Mouse (Mus musculus): ENCODE data around the gene Nup98. TPM values are rescaled to one million over a fixed set of nuclear protein-coding genes. Genes with fewer than 3 reads are reported as not detected.

The Nup98 gene
- polyA plus RNA-seq, 1 experiment from 2014 or later: 48.2 TPM

DNA sequence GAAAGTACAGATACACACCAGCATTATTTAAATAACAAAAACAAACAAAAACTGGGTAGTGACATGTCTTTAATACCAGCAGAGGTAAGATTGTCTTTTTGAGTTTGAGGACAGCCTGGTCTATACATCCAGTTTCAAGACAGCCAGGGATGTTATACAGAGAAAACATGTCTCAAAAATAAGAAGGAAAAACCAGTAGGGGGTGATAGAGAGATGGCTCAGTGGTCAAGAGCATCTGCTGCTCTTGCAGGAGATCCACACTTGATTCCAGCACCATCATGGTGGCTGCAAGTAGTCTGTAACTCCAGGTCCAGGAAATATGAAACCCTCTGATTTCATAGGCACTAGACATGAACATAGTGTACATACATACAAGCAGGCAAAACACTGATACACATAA lies 39.7 kb downstream of the Nup98 start:
- no peaks in the 10 kb centered on the region for H3K9me3 ChIP-seq
- no peaks in the 10 kb centered on the region for H3K4me1 ChIP-seq
- H3K36me3 ChIP-seq (replicated peaks): peaks cover 93% of the 10 kb centered on the region
- no peak overlapping the region for H3K4me3 ChIP-seq
- DNase-seq (ENCODE audit: low spot score): no peak
- no peaks in the 10 kb centered on the region for H3K27me3 ChIP-seq (replicated peaks; ENCODE audit: low read depth, poor library complexity, severe bottlenecking)
- no peak overlapping the region for H3K27ac ChIP-seq (replicated peaks)

DNA sequence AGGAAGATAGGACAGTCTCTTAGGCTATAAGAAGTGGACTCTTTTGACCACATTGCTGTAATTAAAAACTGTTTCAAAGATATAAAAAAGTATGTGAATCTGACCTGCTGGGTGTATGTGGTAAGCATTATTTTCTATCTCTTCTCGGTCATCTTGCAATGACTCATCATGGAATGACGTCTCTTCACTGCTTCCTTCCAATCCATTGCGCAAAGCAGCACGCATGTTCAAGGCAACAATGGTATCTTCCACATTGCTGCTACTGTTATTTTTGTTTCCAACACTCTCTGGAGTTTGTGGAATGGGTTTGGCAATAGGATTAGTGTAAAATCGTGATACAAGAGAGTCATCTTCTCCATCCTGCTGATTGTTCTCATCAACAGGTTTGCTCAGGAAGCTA lies 56.3 kb downstream of the Nup98 start:
- peaks cover 98% of the 10 kb centered on the region for H3K36me3 ChIP-seq (replicated peaks)
- no peak for DNase-seq (ENCODE audit: low spot score)
- no peaks in the 10 kb centered on the region for H3K4me1 ChIP-seq
- no peaks in the 10 kb centered on the region for H3K27me3 ChIP-seq (replicated peaks; ENCODE audit: low read depth, poor library complexity, severe bottlenecking)
- H3K4me3 ChIP-seq: no peak overlapping the region
- WGBS: 91% methylated on average over 5 of the region's 5 CpGs
- H3K9me3 ChIP-seq: no peaks in the 10 kb centered on the region
- no peak overlapping the region for H3K27ac ChIP-seq (replicated peaks)

DNA sequence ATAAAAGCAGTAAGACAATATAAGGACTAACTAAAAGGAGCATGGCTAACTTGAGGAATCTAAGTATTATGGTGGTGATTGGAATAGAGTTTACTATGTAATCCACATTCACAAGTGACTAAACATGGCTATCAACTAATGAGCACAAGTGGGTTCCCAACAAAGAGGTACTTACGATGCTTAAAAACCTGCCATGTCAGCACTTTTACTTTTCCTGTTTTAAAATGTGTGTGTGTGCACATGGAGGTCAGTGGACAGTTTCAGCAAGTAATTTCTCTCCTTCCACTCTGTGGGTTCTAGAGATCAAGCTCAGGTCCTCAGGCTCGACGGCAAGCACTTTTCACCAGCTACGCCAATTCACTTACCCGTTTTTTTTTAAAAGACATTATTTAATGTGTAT lies 72.1 kb downstream of the Nup98 start:
- no peaks in the 10 kb centered on the region for H3K9me3 ChIP-seq
- H3K36me3 ChIP-seq (replicated peaks): peaks cover 97% of the 10 kb centered on the region
- no peaks in the 10 kb centered on the region for H3K27me3 ChIP-seq (replicated peaks; ENCODE audit: low read depth, poor library complexity, severe bottlenecking)
- no peak for DNase-seq (ENCODE audit: low spot score)
- H3K27ac ChIP-seq (replicated peaks): no peak overlapping the region
- 96% methylated on average over 5 of the region's 5 CpGs for WGBS
- H3K4me1 ChIP-seq: no peaks in the 10 kb centered on the region
- no peak overlapping the region for H3K4me3 ChIP-seq

DNA sequence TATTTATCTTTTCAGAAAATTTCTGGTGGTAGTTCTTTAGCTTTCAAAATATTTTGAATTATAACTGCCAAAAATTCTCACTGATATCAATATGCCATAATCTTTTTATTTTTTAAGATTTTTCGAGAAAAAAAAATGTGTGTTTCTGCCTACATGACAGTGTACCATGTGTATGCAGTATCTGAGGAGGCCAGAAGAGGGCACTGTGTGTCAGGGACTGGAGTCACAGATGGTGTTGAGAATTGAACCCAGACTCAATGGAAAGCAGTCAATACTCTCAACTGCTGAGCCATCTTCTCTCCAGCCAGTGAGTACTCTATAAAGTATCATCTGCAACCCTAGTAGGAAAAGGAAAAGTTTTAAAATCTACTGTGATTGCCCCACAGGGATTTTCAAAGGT lies 72.5 kb downstream of the Nup98 start:
- peaks cover 99% of the 10 kb centered on the region for H3K36me3 ChIP-seq (replicated peaks)
- DNase-seq (ENCODE audit: low spot score): peak; percentile 48

DNA sequence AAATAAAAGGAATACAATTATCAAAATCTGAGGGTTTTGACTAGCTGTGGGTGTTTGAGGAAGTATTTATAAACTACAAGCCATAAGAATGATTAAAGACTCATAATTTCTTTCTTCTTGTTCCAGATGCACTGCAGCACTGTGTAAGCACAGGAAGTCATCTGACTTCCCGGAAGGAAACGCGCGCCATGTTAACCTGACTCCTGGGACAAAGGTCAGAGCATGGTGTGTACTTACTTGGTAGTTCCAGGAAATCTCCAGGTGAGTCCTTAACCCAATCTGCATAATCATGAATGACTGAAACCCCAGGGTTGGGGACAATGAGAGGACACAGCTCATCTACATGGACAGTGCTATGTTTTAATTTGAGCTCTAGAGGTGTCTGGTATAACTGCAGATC lies 77.6 kb downstream of the Nup98 start:
- WGBS: 95% methylated on average over 4 of the region's 4 CpGs
- no peak for DNase-seq (ENCODE audit: low spot score)
- no peaks in the 10 kb centered on the region for H3K27me3 ChIP-seq (replicated peaks; ENCODE audit: low read depth, poor library complexity, severe bottlenecking)
- H3K27ac ChIP-seq (replicated peaks): no peak overlapping the region
- peaks cover 100% of the 10 kb centered on the region for H3K36me3 ChIP-seq (replicated peaks)
- no peaks in the 10 kb centered on the region for H3K4me1 ChIP-seq
- no peaks in the 10 kb centered on the region for H3K9me3 ChIP-seq
- no peak overlapping the region for H3K4me3 ChIP-seq

More for the DNA sequence above, 72.5 kb downstream of the Nup98 start:
- Histone ChIP-seq H3K4me3 (no peak overlapping the region), H3K27ac (replicated peaks) (no peak overlapping the region), H3K4me1 (no peaks in the 10 kb centered on the region), H3K9me3 (no peaks in the 10 kb centered on the region), H3K27me3 (replicated peaks; ENCODE audit: low read depth, poor library complexity, severe bottlenecking) (no peaks in the 10 kb centered on the region)
- 81% methylated on average over 1 of the region's 1 CpGs for WGBS

DNA sequence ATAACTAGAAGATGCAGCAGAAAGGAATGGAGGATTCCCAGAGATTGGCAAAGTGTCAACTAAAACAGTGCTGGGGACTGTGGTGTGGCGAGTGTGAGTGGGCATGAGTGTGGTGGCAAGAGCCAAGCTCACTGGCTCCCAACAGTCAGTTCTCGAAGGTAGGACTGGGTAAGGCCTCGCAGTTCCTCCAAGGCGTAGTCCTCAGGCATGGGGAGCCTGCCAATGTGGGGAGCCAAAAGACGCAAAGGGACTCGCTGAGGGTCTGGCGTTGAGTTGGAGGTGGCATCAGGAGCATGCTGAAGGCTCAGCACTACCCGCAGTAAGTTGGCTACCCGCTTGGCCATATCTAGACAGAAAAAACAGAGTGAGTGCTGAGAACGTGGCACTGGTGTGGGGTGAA lies 89.7 kb downstream of the Nup98 start:
- H3K36me3 ChIP-seq (replicated peaks): peaks cover 74% of the 10 kb centered on the region
- WGBS: 95% methylated on average over 10 of the region's 10 CpGs

DNA sequence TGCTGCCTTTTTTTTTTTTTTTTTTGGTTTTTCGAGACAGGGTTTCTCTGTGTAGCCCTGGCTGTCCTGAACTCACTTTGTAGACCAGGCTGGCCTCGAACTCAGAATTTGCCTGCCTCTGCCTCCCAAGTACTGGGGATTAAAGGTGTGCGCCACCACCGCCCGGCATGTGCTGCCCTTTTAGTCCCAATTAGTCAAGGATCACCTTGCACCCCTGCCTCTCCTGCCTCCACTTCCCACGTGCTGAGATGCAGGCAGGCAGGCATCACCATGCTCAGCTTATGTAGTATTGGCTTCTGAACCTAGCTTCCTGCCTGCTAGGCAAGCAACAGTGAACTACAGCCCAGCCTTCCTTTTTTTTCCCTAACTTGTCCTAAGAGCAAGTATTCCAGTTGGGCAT lies 92.6 kb downstream of the Nup98 start:
- no peaks in the 10 kb centered on the region for H3K9me3 ChIP-seq
- no peaks in the 10 kb centered on the region for H3K4me1 ChIP-seq
- H3K36me3 ChIP-seq (replicated peaks): peaks cover 45% of the 10 kb centered on the region
- H3K27me3 ChIP-seq (replicated peaks; ENCODE audit: low read depth, poor library complexity, severe bottlenecking): no peaks in the 10 kb centered on the region
- H3K27ac ChIP-seq (replicated peaks): no peak overlapping the region
- no peak overlapping the region for H3K4me3 ChIP-seq
- DNase-seq (ENCODE audit: low spot score): no peak
- WGBS: 74% methylated on average over 6 of the region's 6 CpGs

More for the DNA sequence above, 89.7 kb downstream of the Nup98 start:
- no peak for DNase-seq (ENCODE audit: low spot score)
- H3K27me3 ChIP-seq (replicated peaks; ENCODE audit: low read depth, poor library complexity, severe bottlenecking): no peaks in the 10 kb centered on the region
- no peak overlapping the region for H3K27ac ChIP-seq (replicated peaks)
- no peak overlapping the region for H3K4me3 ChIP-seq
- no peaks in the 10 kb centered on the region for H3K4me1 ChIP-seq
- no peaks in the 10 kb centered on the region for H3K9me3 ChIP-seq

DNA sequence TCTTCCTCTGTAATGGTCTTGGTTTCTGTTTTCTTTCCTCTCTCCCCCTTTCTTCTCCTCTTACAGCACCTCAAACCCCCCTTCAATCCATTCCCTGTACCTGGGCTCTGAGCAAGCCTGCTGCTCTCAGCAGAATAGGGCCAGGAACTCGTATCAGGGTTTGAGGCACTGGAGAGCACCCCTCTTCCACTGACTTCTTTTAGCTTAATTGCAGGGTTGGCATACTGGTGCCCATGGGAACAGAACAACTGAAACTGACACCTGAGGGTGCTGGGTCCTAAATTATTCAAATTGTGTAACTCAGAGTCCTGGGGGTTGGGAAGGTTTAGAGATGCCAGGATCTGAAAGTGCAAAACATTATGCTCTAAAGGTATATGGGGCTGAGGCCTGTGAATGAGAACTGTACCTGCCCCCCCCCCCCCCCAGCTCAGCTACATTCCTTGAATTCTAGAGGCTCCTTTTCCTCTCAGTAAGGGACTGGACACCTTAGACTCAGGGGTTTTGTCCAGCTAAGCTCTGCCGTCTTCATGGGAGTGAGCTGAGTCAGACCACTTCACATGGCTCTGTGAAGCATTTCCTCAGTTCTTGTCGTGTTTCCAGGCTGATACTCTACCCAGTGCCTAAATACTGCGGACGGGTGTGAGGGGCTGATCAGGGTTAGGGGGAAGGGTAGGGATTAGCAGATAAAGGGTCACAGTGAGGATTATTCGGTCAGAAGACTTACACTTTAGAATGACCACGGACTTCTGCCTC lies 93.2 kb downstream of the Nup98 start, which contains the start of gene Chrna10:
Gene Chrna10, minus strand, starts transcription at position 250 of the 753 bp plus-strand sequence.
- peaks cover 39% of the 10 kb centered on the region for H3K36me3 ChIP-seq (replicated peaks)
- H3K4me1 ChIP-seq: no peaks in the 10 kb centered on the region
- WGBS: 50% methylated on average over 7 of the region's 7 CpGs
- no peak for DNase-seq (ENCODE audit: low spot score)
- H3K27ac ChIP-seq (replicated peaks): no peak within 1 kb of the TSS
- H3K9me3 ChIP-seq: no peaks in the 10 kb centered on the region
- no peaks in the 10 kb centered on the region for H3K27me3 ChIP-seq (replicated peaks; ENCODE audit: low read depth, poor library complexity, severe bottlenecking)
- H3K4me3 ChIP-seq: no peak within 1 kb of the TSS

DNA sequence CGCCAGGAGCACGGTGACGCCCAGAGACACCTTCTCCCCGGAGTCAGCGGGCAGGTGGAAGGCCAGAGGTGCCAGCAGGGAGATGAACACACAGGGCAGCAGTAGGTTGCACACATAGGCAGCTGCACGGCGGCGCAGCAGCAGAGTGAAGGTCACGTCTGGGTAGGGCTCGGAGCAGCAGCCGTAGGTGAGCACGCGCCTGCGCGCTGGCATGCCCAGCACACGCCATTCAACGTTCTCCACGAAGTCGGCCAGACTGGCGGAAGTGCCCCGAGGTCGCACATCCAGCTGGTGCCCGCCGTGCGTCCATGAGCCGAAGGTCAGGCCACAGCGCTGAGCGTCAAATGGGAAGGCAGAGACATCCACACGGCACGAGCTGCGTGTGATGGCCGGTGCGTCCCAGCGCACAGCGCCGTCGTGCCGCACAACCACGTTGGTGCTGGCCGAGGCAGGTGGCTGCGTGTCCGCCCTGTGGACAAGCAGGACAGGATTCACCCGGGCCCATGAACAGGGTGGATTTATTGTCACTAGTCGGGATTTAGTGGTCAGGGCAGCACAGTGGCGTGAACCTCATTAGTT lies 96.7 kb downstream of the Nup98 start:
- no peak overlapping the region for H3K4me3 ChIP-seq
- H3K4me1 ChIP-seq: no peaks in the 10 kb centered on the region
- DNase-seq (ENCODE audit: low spot score): no peak
- peaks cover 4% of the 10 kb centered on the region for H3K36me3 ChIP-seq (replicated peaks)
- H3K27ac ChIP-seq (replicated peaks): no peak overlapping the region
- 82% methylated on average over 45 of the region's 45 CpGs for WGBS
- H3K27me3 ChIP-seq (replicated peaks; ENCODE audit: low read depth, poor library complexity, severe bottlenecking): no peaks in the 10 kb centered on the region
- H3K9me3 ChIP-seq: no peaks in the 10 kb centered on the region

DNA sequence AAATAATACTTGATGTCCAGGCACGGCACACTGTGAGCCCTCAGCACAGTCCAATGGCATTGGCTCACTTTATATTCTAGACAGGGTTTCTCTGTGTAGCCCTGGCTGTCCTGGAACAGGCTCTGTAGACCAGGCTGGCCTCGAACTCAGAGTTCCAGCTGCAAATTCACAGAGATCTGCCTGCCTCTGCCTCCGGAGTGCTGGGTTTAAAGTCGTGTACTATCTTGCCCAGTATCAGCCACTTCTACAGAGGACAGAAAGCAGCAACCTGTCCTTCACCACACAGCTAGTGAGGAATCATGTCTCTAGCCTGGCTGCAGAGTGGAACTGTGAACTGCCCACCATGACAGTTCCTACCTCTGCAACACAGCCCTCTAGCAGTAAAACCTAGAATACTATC lies 100.2 kb downstream of the Nup98 start:
- Histone ChIP-seq H3K4me1 (peaks cover 9% of the 10 kb centered on the region), H3K27ac (replicated peaks) (no peak overlapping the region), H3K36me3 (replicated peaks) (no peaks in the 10 kb centered on the region), H3K9me3 (no peaks in the 10 kb centered on the region), H3K4me3 (no peak overlapping the region), H3K27me3 (replicated peaks; ENCODE audit: low read depth, poor library complexity, severe bottlenecking) (peaks cover 18% of the 10 kb centered on the region)
- WGBS: 89% methylated on average over 4 of the region's 4 CpGs
- no peak for DNase-seq (ENCODE audit: low spot score)

DNA sequence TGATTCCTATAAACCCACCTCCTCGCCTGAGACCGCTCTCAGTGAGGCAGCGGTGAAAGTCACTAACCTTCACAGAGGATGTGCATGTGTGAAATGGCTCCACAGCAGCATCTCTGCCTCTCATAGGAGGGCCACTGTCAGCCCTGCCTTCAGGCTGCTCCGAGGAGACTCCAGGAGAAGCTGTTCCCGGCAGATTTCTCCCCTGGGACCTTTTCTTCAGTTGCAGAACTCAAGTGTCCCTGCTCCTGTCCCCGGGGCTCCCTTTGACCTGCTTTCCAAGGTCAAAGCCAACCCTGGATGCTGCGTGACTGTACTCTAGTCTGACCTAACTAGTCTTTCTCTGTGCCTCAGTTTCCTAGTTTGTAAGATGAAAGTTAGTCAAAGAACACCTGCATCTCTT lies 100.8 kb downstream of the Nup98 start, which contains the start of gene Art5:
Gene Art5, minus strand, starts transcription at position 319 of the 400 bp plus-strand sequence.
- Histone ChIP-seq H3K4me3 (no peak within 1 kb of the TSS), H3K9me3 (no peaks in the 10 kb centered on the region), H3K27ac (replicated peaks) (no peak within 1 kb of the TSS), H3K27me3 (replicated peaks; ENCODE audit: low read depth, poor library complexity, severe bottlenecking) (peaks cover 18% of the 10 kb centered on the region), H3K4me1 (peaks cover 9% of the 10 kb centered on the region), H3K36me3 (replicated peaks) (no peaks in the 10 kb centered on the region)
- 75% methylated on average over 7 of the region's 7 CpGs for WGBS
- DNase-seq (ENCODE audit: low spot score): no peak

DNA sequence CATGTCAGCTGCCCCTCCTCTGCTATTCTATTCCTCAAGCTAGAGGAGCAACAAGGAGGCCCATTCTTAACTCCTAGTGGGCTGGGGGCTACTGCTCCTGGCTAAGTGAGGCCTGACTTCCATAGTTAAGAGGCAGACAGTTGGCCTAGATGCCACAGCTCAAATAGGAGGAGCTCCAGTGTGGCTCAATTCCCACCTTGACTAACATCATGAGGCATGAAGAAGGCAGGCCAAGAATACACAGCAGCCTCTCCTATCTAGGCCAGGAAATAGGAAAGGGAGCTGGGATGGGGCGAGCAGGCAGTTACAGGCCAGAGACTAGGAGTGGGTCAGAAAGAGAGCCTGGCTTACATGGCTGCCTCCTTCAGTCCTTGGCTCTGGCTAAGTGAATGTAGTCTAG lies 101.8 kb downstream of the Nup98 start:
- H3K27me3 ChIP-seq (replicated peaks; ENCODE audit: low read depth, poor library complexity, severe bottlenecking): peaks cover 18% of the 10 kb centered on the region

DNA sequence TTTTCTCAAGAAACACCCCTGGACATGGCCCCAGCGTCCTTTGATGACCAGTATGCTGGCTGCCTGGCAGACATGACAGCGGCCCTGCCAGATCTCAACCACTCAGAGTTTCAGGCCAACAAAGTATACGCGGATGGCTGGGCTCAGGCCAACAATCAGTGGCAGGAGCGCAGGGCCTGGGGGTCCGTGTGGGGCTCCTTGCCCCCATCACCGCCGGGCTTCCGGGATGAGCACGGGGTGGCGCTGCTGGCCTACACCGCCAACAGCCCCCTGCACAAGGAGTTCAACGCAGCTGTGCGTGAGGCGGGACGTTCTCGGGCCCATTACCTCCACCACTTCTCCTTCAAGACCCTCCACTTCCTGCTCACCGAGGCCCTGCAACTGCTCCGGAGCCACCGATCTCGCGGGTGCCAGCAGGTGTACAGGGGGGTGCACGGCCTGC lies 103.3 kb downstream of the Nup98 start:
- DNase-seq (ENCODE audit: low spot score): peak; percentile 44
- Histone ChIP-seq H3K27ac (replicated peaks) (peak overlapping the region; percentile 52), H3K4me3 (peak overlapping the region; percentile 51), H3K9me3 (no peaks in the 10 kb centered on the region), H3K4me1 (peaks cover 22% of the 10 kb centered on the region), H3K36me3 (replicated peaks) (no peaks in the 10 kb centered on the region), H3K27me3 (replicated peaks; ENCODE audit: low read depth, poor library complexity, severe bottlenecking) (peaks cover 18% of the 10 kb centered on the region)
- 20% methylated on average over 23 of the region's 23 CpGs for WGBS

More for the DNA sequence above, 101.8 kb downstream of the Nup98 start:
- no peak for DNase-seq (ENCODE audit: low spot score)
- Histone ChIP-seq H3K4me3 (no peak overlapping the region), H3K4me1 (peaks cover 9% of the 10 kb centered on the region), H3K27ac (replicated peaks) (no peak overlapping the region), H3K9me3 (no peaks in the 10 kb centered on the region), H3K36me3 (replicated peaks) (no peaks in the 10 kb centered on the region)
- 80% methylated on average over 1 of the region's 1 CpGs for WGBS
